Mouse (Mus musculus) heart, adult 8-10 months (tissue): ENCODE results near the gene Zfp593. TPM values are rescaled to one million over a fixed set of nuclear protein-coding genes. Genes with fewer than 3 reads are reported as not detected.
"Not testable (repeated sequence)": the region's sequence is repeated elsewhere in the genome, so short reads cannot be mapped to it uniquely, and the experiment has no call there.

Experiments
- DNase-seq: peaks from one replicate; pipeline ENCODE4 v3.0.0; 2022; ENCODE audit warnings: low spot score
- total RNA-seq, 4 experiments: library from RNA; stranded (reverse); gene quantifications; 2 replicates each; pipeline ENCODE4 v1.2.4; 2022

Zfp593 gene
- total RNA-seq: 1 to 10 TPM; 3.8 to 4.3 (median 4.0) TPM

- DNase-seq: peak; percentile 93
Observed at GRCm38 (mm10) chr4:134245148-134245843, at the start of gene Zfp593. TSS of gene Zfp593 (minus strand) at chr4:134245592.

DNA sequence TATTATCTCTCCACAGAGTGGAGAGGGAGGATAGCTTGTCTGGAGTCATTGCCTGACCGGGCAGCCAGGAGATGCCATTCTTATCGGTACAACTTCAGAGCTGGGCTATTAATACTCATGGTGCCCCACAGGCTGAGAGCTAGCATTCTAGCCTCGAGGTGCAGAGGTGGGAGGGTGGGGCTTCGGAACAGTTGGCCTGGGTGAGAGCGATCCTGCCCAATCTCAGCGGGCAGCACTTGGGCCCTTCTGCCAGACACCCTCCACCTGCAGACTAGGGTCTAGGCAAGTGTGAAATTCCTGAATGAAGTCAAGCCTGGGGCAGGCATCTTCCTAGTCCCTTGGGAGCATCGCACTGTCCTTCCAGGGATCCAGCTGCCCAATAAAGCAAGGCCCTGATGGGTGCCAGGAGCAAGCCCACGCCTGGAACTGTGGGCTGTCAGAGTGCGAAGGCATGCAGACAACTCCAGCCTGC is 48.3 kb upstream of the Zfp593 start:
- DNase-seq: peak; percentile 59

GRCm38 (mm10) chr4:134293061-134293691 is 47.8 kb upstream of the Zfp593 start:
- DNase-seq: no peak

DNA sequence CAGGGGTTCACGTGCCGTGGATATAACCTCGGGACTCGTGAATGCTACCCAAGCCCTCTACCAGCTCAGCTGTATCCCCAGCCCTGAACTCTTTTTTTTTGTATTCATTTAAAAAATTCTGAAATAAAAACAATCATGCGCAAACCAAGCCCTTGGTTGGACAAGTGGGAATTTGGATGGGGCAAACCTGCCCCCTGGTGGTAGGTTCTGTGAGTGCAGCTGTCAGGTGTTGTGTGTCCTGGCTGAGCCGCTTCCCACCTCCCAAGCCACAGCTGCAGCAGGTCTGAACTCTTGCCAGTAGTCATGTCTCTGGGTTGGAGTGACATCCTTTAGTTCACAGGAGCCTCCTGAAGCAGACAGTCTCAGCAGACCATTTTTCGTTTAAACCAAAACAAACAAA is 46.7 kb upstream of the Zfp593 start:
- peak; percentile 65 for DNase-seq

DNA sequence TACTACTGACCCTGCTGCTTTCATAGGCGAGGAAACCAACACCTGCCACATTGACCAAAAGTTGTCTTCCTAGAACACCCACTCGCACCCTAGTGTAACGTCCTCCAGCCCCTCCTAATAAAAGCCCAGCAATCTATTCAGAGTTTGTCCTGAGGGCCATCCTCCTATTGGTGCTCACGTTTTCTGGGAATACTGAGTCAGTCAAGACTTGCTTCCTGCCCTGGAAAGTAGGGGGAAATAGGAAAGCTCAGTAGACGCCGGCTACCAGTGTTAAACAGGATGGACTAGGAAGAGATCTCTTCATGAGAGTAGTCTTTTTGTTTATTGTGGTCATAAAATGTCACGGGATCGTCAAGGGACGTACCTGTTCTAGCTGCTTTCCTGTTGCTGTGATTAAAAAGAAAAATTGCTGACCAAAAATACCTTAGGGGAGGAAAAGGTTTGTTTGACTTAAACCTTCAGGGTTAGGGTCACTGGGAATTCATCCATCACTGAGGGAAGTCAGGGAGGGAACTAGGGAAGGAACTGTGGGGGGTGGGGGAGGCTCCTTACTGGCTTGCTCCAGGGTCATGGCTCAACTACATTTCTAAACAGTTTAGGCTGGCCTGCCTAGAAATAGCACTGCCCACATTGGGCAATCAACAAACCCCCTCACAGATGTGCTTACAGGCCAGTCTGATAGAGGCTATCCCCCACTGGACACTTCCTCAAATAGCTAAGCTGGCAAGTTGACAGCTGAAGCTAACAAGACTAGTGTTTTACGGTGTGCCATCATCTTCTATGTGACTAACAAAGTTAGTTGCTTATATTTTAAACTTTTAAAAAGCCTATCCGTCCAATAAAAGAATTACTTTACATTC is 43.2 kb upstream of the Zfp593 start:
- DNase-seq: no peak

DNA sequence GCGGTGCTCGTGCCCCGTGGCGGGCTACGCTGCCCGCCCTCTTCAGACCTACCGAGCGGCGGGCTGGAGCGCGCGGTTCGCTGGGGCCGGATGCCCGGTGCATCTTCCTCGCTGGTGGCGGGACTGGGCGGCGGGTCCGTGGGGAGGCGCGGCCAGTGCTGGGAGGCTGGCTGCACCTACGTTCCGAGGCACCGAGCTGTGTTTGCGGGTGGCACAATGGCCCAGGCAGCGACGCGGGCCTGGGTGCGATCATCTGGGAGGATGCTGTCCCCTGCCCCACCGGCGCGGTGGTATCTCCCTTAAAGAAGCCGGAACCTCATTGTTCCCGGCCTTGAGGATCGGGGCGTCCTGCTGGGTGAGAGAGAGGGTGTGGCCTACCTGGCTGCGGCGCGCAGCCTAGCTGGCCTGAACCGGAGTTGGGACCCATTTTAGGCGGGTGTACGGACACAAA is 42.2 kb upstream of the Zfp593 start, which contains the start of gene Pdik1l:
Pdik1l (minus strand) TSS at position 321 of the 451 bp plus-strand sequence.
- peak; percentile 63 for DNase-seq

DNA sequence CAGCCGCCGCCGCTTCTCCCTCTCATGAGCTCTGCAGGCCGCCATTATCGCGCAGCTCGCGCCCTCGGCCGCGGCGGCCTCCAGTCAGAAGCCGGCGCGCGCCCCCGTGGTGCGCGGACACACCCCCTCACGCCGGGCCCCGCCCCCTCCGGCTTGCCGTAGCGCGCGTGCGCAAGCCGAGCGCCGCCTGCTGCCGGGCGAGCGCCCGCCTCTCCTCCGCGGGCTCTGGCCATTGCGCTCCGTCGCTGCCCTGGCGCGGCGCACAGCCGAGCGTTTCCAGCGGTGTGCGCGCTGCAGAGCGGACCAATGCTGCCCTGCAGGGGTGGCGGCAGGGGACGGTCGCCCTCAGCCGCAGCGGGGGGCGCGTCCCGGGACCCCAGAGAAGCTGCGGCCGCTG is 41.8 kb upstream of the Zfp593 start:
- peak; percentile 93 for DNase-seq

GRCm38 (mm10) chr4:134286226-134287167 is 41.1 kb upstream of the Zfp593 start:
- DNase-seq: no peak

DNA sequence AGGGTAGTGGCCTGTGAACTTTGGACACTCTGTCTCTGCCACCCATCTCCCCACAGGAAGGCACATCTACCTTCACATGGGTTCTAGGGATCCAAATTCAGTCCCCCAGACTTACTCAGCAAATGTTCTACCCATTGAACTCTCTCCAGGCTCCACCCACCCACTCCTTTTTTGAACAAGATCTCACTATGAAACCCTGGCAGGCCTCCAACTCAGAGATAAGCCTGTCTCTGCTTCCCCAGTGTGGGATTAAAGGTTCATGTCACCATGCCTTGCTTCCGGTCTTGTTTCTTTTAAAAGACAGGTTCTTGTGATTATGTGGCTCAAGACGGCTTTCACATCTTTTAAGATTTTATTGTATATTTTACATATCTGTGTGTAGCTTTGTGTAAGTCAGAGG is 39.5 kb upstream of the Zfp593 start:
- no peak for DNase-seq

DNA sequence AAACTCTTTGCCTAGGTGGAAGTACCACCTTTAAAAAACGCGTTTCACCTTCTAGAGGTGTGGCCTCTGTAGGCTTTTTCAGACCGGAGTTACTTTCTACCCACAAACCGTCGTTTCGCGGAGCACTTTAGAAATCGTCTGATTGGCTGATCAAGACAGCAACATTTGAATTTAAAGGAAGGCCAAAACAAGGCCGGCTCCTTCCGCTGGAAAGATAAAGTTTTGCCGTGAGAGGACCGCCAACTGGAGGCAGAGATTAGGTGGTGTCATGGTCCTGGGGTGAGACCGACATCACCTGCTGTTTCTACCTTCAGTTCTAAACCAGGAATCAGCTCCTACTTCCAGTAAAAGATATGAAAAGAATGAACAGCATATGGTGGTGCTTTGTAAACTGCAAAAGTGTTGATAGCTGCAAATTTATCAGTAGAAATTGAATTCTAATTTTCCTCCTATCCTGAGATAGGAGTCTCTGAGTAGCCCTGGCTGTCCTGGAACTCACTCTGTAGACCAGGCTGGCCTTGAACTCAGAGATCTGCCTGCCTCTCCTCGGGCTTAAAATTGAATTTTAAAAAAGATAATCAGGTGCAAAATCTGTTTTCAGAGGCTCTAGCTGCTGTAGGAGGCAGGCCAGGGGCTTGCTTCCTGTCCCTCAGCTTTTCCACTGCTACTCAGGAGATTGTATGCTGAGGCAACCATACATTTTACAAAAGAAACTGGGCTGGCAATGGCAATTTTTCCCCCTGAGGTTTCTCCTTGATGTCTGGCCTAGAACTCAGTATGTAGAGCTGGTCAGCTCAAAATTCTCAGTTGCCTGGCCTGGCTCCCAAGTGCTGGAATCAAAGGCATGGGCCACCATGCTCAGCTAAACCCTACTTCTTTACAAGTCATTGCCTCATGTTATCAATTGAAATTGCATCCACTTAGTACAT is 28.3 kb upstream of the Zfp593 start:
- DNase-seq: no peak

- DNase-seq: no peak
Observed at GRCm38 (mm10) chr4:134272731-134273416, 27.5 kb upstream of the Zfp593 start.

DNA sequence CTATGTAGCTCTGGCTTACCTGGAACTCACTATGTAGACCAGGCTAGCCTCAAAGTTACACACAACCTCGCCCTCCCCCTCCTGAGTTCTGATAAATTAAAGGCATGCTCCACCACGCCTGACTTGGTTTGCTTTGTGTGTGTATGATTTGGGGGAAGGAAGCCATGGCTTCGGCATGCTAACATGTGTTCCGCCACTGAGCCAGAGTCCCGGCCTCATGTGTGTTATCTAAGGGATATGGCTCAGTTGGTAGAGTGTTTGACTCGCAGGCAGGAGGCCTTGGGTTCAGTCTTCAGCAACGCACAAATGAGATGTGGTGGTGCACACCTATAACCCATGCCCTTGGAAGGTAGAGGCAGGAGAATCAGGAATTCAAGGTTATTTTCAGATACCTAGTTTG is 26.6 kb upstream of the Zfp593 start:
- DNase-seq: no peak

DNA sequence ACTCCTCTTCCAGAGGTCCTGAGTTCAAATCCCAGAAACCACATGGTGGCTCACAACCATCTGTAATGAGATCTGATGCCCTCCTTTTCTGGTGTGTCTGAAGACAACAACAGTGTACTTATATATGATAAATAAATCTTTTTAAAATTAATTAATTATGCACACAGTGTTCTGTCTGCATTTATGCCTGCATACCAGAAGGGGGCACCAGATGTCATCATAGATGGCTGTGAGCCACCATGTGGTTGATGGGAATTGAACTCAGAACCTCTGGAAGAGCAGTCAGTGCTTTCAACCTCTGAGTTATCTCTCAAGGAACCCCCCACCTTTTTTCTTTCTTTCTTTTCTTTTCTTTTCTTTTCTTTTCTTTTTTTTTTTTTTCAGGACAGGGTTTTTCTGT is 24.2 kb upstream of the Zfp593 start:
- not testable (repeated sequence) for DNase-seq

DNA sequence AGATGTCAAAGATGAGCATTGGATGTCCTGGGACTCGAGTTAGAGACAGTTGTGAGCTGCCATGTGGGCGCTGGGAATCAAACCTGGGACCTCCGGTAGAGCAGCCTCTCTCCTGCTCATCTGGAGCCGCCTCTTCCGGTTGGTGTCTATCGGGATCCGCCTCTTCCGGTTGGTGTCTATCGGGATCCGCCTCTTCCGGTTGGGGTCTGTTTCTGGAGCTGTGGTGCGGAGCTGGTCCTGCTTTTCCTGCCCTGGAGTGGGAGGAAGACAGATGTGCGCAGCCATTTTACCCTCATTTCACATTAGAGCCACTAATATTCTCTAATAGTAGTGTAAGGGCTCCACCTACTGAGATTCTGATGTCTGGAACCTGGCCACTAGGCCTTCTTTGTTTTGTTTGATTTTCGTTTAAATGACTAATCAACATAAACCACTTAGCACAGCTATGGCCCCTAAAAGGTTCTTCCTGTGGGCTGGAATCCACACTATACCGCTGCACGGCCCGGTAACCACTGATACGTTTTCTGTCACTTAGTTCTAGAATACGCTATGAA is 22.8 kb upstream of the Zfp593 start:
- peak; percentile 35 for DNase-seq

DNA sequence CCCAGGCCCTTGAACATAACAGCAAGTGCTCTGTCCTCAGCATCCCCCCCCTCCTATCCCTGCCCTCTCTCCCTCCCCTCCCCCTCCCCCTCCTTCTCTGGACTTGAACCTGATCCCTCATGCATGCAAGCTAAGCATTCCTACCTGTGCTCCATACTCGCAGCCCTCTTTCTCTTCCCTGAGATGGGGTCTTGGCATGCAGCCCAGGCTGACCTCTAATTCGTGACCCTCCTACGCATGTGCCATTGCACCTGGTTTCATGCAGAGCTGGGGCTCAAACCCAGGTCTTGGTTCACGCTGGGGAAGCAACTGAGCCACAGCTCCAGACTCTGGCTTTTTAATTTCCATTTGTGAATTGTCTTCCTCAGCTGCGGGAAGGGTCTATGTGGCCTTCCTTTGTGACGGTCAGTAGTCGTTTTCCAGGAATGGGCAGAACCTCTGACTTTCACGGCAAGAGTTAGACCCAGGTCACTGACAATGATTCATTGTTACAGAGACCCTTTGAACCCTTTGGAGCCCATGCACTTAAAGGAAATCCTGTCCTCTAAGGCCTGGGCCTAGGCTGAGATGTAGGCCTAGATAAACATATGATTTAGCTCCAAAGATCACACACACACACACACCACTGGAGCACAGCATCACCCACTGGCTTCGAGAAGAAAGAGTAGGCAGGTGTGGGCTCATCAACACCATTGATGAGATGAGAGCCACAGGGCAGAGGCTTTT is 20.6 kb upstream of the Zfp593 start:
- DNase-seq: no peak

DNA sequence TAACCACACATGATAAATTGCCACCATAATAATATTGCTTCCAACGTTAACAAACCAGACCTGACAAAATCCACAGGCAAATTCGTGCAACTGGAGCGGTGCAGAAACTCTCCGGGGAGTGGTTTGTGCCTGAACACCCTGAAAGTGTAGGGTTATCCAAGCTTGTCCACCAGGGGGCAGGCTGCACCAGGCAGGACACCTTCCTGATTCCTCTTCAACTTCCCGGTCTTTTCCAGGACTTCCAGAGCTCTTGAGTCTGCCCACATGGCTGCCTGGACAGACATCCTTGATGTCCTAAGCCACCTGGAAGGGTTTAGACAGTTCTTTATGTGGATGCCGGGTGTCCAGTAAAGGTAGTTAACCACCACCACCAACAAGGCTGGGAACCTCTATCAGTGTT is 17.8 kb upstream of the Zfp593 start:
- DNase-seq: peak; percentile 45

DNA sequence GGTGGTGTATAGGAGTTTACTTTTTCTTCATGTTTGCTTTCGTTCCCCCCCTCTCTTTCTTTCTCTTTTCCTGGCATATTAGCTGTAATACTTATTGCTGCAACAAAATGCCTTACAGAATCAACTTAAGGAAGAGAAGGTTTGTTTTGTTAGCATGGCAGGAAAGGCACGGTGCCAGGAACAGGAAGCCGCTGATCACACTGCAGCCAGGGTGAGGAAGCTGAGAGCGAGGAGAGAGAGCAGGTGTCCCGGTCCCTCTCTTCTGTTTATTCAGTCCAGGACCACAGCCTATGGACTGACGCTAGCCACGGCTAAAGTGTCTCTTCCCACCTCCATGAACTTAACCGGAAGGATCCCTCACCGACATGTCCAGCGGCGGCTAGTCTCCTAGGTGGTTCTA is 13.0 kb upstream of the Zfp593 start:
- no peak for DNase-seq
